Mouse (Mus musculus) thymus, adult 2 months (tissue): Measurements from ENCODE around the gene Il1rl2.

Source experiments
- CTCF ChIP-seq: fragments of 200-500 bp; IDR thresholded peaks from 2 replicates; pipeline ENCODE4 v1.5.1; 2012; ENCODE audit warnings: mild to moderate bottlenecking, control low read depth, low read length, moderate library complexity, borderline replicate concordance; ENCODE audit not compliant: control insufficient read depth, poor library complexity, insufficient read depth; ENCODE audit errors: extremely low read depth
- POLR2A ChIP-seq: fragments of 200-500 bp; IDR thresholded peaks from 2 replicates; pipeline ENCODE4 v1.6.1; 2012; ENCODE audit warnings: mild to moderate bottlenecking, low read length, control low read depth, moderate library complexity; ENCODE audit not compliant: control insufficient read depth, poor library complexity, insufficient read depth; ENCODE audit errors: extremely low read depth

DNA sequence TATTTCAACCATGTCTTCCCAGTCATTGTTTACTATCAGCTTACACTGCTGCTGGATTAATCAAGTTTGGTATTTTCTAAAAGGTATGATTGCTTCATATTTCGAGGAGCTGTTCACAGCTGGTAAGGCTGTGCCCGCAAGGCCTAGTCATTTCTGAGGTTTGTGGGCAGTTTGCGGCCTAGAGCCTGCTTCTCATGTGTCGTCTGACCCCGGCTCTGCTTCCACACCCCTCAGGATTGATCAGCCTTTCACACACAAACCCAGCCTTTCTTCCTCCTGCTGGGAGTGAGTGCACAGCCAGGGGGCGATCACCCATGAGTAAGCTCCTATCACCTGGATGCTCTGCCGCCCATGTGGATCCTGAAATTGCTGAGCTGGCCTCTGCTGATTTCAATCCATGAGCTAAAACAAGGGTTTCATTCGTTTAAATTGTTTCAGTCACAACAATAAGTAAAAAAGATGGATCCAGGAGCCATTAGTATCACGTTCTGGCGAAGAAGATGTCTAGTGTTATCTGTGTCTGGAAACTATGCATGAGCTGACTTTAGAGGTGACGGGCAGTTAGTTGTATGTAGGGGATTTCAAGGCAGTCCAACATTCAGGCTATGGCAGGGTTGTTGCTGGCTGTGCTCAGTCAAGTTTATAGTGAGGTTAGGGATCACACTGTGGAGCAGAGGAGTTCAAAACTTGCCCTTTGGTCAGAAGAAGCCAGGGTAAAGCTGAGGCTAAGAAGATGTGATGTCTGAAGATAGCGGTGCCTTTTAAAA is 33.7 kb upstream of the Il1rl2 start:
- TF ChIP-seq CTCF (no peak), POLR2A (no peak)
